Mouse (Mus musculus) spleen, postnatal 4 days (tissue): ENCODE results near the gene Sowahd.
"Not testable (repeated sequence)": the region's sequence is repeated elsewhere in the genome, so short reads cannot be mapped to it uniquely, and the experiment has no call there.

Source experiments
- DNase-seq, 2 experiments: peaks; one replicate each; pipeline ENCODE4 v3.0.0; 2022; ENCODE audit warnings: low spot score in 2 of 2

Sowahd gene

GRCm38 (mm10) chrX:37048066-37048889, at the start of gene Sowahd:
Gene Sowahd, plus strand, starts transcription at chrX:37048845.
- DNase-seq, result no peak

- DNase-seq, result no peak
These were observed 34.8 kb upstream of the Sowahd start for GRCm38 (mm10) chrX:37013870-37014269.

- no peak for DNase-seq
These were observed 30.4 kb upstream of the Sowahd start for GRCm38 (mm10) chrX:37018150-37018654.

- DNase-seq, result no peak
These were observed 29.6 kb upstream of the Sowahd start for GRCm38 (mm10) chrX:37019045-37019444.

- peak; percentile 45 to 84 for DNase-seq
These were observed 26.0 kb upstream of the Sowahd start for GRCm38 (mm10) chrX:37022690-37023089.

- DNase-seq, result no peak
These were observed 24.9 kb upstream of the Sowahd start for GRCm38 (mm10) chrX:37023652-37024309.

GRCm38 (mm10) chrX:37028378-37028777, 20.3 kb upstream of the Sowahd start:
- DNase-seq, result no peak

GRCm38 (mm10) chrX:37042726-37043125, 5.9 kb upstream of the Sowahd start:
- peak; percentile 20 to 76 for DNase-seq

GRCm38 (mm10) chrX:37048890-37049823, 512 bp downstream of the Sowahd start:
- DNase-seq, result peak in 1 of 2 experiments; percentile 64

- DNase-seq, result no peak
These were observed 15.3 kb downstream of the Sowahd start for GRCm38 (mm10) chrX:37063902-37064301.

- no peak for DNase-seq
These were observed 18.7 kb downstream of the Sowahd start for GRCm38 (mm10) chrX:37067299-37067698.

GRCm38 (mm10) chrX:37068766-37069165, 20.1 kb downstream of the Sowahd start:
- DNase-seq, result no peak

- peak; percentile 50 to 81 for DNase-seq
These were observed 25.7 kb downstream of the Sowahd start for GRCm38 (mm10) chrX:37074262-37074892.

- DNase-seq, result no peak
These were observed 28.0 kb downstream of the Sowahd start for GRCm38 (mm10) chrX:37076651-37077050.

GRCm38 (mm10) chrX:37080345-37080744, 31.7 kb downstream of the Sowahd start:
- not testable (repeated sequence) for DNase-seq

- DNase-seq, result no peak
These were observed 32.5 kb downstream of the Sowahd start for GRCm38 (mm10) chrX:37081194-37081593.

GRCm38 (mm10) chrX:37084318-37084926, 35.8 kb downstream of the Sowahd start:
- peak in 1 of 2 experiments; percentile 12 for DNase-seq

- peak; percentile 86 to 89 for DNase-seq
These were observed 36.4 kb downstream of the Sowahd start, which contains the start of gene Rpl39 for GRCm38 (mm10) chrX:37084927-37085660. Gene Rpl39, minus strand, starts transcription at chrX:37085402.

GRCm38 (mm10) chrX:37085665-37086064, 37.0 kb downstream of the Sowahd start:
- no peak for DNase-seq

- no peak for DNase-seq
These were observed 40.1 kb downstream of the Sowahd start for GRCm38 (mm10) chrX:37088778-37089177.
